Mouse (Mus musculus): Measurements from ENCODE around the gene H2afb1. TPM values are rescaled to one million over a fixed set of nuclear protein-coding genes. Genes with fewer than 3 reads are reported as not detected.
"Not testable (repeated sequence)": the region's sequence is repeated elsewhere in the genome, so short reads cannot be mapped to it uniquely, and the experiment has no call there.

H2afb1 gene
- not detected in 2 replicates for polyA plus RNA-seq (2012)

- not testable (repeated sequence) for TF ChIP-seq GATA1 (IDR thresholded peaks at IDR 0.05; ENCODE audit: low read length)
Measured at GRCm38 (mm10) chrX:117014457-117014856, at the start of gene H2afb1. Gene H2afb1 (plus strand): TSS chrX:117014757.

GRCm38 (mm10) chrX:117036085-117036484, 21.5 kb downstream of the H2afb1 start:
- no peak for TF ChIP-seq GATA1 (IDR thresholded peaks at IDR 0.05; ENCODE audit: low read length)
